Mouse (Mus musculus): ENCODE data around the gene Mef2c. TPM values are rescaled to one million over a fixed set of nuclear protein-coding genes. Genes with fewer than 3 reads are reported as not detected.

The Mef2c gene
- polyA plus RNA-seq, 1 experiment from 2014 or later = 18.0 TPM

GRCm38 (mm10) chr13:83651941-83652548 lies 148.2 kb downstream of the Mef2c start:
- H3K9ac ChIP-seq (ENCODE audit: low read length) = no peak overlapping the region
- H3K4me3 ChIP-seq (ENCODE audit: low read depth, low read length) = no peak overlapping the region
- H3K4me2 ChIP-seq (ENCODE audit: low read depth, low read length, severe bottlenecking) = no peak overlapping the region
- H3K9me3 ChIP-seq (ENCODE audit: control insufficient read depth, low read length) = no peaks in the 10 kb centered on the region
- 86% methylated on average over 7 of the region's 7 CpGs for WGBS
- DNase-seq (ENCODE audit: low spot score) (no peak), ATAC-seq (replicated peaks; ENCODE audit: low FRiP score) (no peak)
- H3K4me1 ChIP-seq (replicated peaks; ENCODE audit: control insufficient read depth, insufficient read depth, low read length) = no peaks in the 10 kb centered on the region
- no peaks in the 10 kb centered on the region for H3K36me3 ChIP-seq (ENCODE audit: control insufficient read depth, insufficient read depth, low read length)
- H3K27me3 ChIP-seq (ENCODE audit: control insufficient read depth, insufficient read depth, low read length) = no peaks in the 10 kb centered on the region
- H3K27ac ChIP-seq (ENCODE audit: low read depth, low read length) = no peak overlapping the region

DNA sequence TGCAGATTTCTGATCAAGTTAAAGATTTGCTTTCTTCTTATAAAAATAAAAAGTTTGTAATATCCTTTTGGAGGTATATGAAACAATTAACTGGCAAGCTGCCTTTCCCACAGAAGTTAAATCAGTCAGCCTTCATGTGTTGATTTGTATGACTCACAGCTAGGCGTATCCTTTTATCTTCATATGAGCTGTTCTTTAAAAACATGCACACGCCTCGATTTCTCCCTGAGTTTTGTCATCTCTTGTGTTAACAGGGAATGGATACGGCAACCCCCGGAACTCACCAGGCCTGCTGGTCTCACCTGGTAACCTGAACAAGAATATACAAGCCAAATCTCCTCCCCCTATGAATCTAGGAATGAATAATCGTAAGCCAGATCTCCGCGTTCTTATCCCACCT lies 148.7 kb downstream of the Mef2c start:
- Histone ChIP-seq H3K9ac (ENCODE audit: low read length) (no peak overlapping the region), H3K4me3 (ENCODE audit: low read depth, low read length) (no peak overlapping the region), H3K27ac (ENCODE audit: low read depth, low read length) (no peak overlapping the region), H3K36me3 (ENCODE audit: control insufficient read depth, insufficient read depth, low read length) (no peaks in the 10 kb centered on the region), H3K4me1 (replicated peaks; ENCODE audit: control insufficient read depth, insufficient read depth, low read length) (no peaks in the 10 kb centered on the region), H3K4me2 (ENCODE audit: low read depth, low read length, severe bottlenecking) (no peak overlapping the region), H3K9me3 (ENCODE audit: control insufficient read depth, low read length) (no peaks in the 10 kb centered on the region), H3K27me3 (ENCODE audit: control insufficient read depth, insufficient read depth, low read length) (no peaks in the 10 kb centered on the region)
- ATAC-seq (replicated peaks; ENCODE audit: low FRiP score) = no peak
- DNase-seq (ENCODE audit: low spot score) = no peak
- 93% methylated on average over 8 of the region's 8 CpGs for WGBS

- Histone ChIP-seq H3K9ac (ENCODE audit: low read length) (no peak overlapping the region), H3K27ac (ENCODE audit: low read depth, low read length) (no peak overlapping the region), H3K27me3 (ENCODE audit: control insufficient read depth, insufficient read depth, low read length) (no peaks in the 10 kb centered on the region), H3K9me3 (ENCODE audit: control insufficient read depth, low read length) (no peaks in the 10 kb centered on the region), H3K4me1 (replicated peaks; ENCODE audit: control insufficient read depth, insufficient read depth, low read length) (no peaks in the 10 kb centered on the region), H3K4me3 (ENCODE audit: low read depth, low read length) (no peak overlapping the region), H3K4me2 (ENCODE audit: low read depth, low read length, severe bottlenecking) (no peak overlapping the region), H3K36me3 (ENCODE audit: control insufficient read depth, insufficient read depth, low read length) (no peaks in the 10 kb centered on the region)
- 29% methylated on average over 8 of the region's 8 CpGs for WGBS
- ATAC-seq (replicated peaks; ENCODE audit: low FRiP score) (peak; percentile 90), DNase-seq (ENCODE audit: low spot score) (peak; percentile 90)
These were observed 151.3 kb downstream of the Mef2c start for GRCm38 (mm10) chr13:83654889-83655769.

GRCm38 (mm10) chr13:83656094-83656493 lies 152.3 kb downstream of the Mef2c start:
- Histone ChIP-seq H3K27ac (ENCODE audit: low read depth, low read length) (no peak overlapping the region), H3K9ac (ENCODE audit: low read length) (no peak overlapping the region), H3K36me3 (ENCODE audit: control insufficient read depth, insufficient read depth, low read length) (no peaks in the 10 kb centered on the region), H3K27me3 (ENCODE audit: control insufficient read depth, insufficient read depth, low read length) (no peaks in the 10 kb centered on the region), H3K4me1 (replicated peaks; ENCODE audit: control insufficient read depth, insufficient read depth, low read length) (peaks cover 3% of the 10 kb centered on the region; the same call in 1 of the 2 replicates), H3K9me3 (ENCODE audit: control insufficient read depth, low read length) (no peaks in the 10 kb centered on the region), H3K4me2 (ENCODE audit: low read depth, low read length, severe bottlenecking) (no peak overlapping the region), H3K4me3 (ENCODE audit: low read depth, low read length) (no peak overlapping the region)
- DNase-seq (ENCODE audit: low spot score) = no peak
- WGBS = 82% methylated on average over 7 of the region's 7 CpGs
- 0 out of 2 replicates have a peak, but pooled peaks have one; percentile 18 for ATAC-seq (replicated peaks; ENCODE audit: low FRiP score)

DNA sequence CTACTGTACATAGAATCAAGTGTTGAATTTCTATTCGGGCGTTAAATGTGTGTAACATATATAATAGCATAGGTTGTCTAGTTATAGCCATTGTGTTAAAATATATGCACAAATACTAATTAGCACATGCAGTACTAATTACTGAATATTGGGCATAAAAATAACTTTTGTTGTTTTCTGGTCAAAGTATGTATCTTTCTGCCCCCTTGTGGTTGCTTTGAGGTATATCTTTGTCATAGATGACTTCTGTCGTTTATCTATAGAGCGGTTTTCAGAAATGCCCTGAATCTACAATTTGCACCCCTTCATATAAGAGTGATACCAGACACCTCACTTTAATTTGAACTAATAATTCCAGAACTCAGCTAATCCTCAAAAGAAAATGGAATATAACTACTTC lies 152.9 kb downstream of the Mef2c start:
- Histone ChIP-seq H3K9ac (ENCODE audit: low read length) (no peak overlapping the region), H3K9me3 (ENCODE audit: control insufficient read depth, low read length) (no peaks in the 10 kb centered on the region), H3K27ac (ENCODE audit: low read depth, low read length) (no peak overlapping the region), H3K4me1 (replicated peaks; ENCODE audit: control insufficient read depth, insufficient read depth, low read length) (peaks cover 5% of the 10 kb centered on the region; the same call in 1 of the 2 replicates), H3K4me2 (ENCODE audit: low read depth, low read length, severe bottlenecking) (no peak overlapping the region), H3K27me3 (ENCODE audit: control insufficient read depth, insufficient read depth, low read length) (no peaks in the 10 kb centered on the region), H3K36me3 (ENCODE audit: control insufficient read depth, insufficient read depth, low read length) (no peaks in the 10 kb centered on the region), H3K4me3 (ENCODE audit: low read depth, low read length) (no peak overlapping the region)
- 71% methylated on average over 4 of the region's 4 CpGs for WGBS
- DNase-seq (ENCODE audit: low spot score) = no peak
- no peak for ATAC-seq (replicated peaks; ENCODE audit: low FRiP score)

GRCm38 (mm10) chr13:83660722-83661121 lies 156.9 kb downstream of the Mef2c start:
- Histone ChIP-seq H3K27ac (ENCODE audit: low read depth, low read length) (no peak overlapping the region), H3K4me3 (ENCODE audit: low read depth, low read length) (no peak overlapping the region), H3K4me2 (ENCODE audit: low read depth, low read length, severe bottlenecking) (peak overlapping the region; percentile 11; the same call in 1 of the 2 replicates), H3K9ac (ENCODE audit: low read length) (no peak overlapping the region), H3K36me3 (ENCODE audit: control insufficient read depth, insufficient read depth, low read length) (no peaks in the 10 kb centered on the region), H3K27me3 (ENCODE audit: control insufficient read depth, insufficient read depth, low read length) (no peaks in the 10 kb centered on the region), H3K9me3 (ENCODE audit: control insufficient read depth, low read length) (no peaks in the 10 kb centered on the region), H3K4me1 (replicated peaks; ENCODE audit: control insufficient read depth, insufficient read depth, low read length) (peaks cover 5% of the 10 kb centered on the region; the same call in 1 of the 2 replicates)
- WGBS = 46% methylated on average over 8 of the region's 8 CpGs
- ATAC-seq (replicated peaks; ENCODE audit: low FRiP score) = peak; percentile 53
- DNase-seq (ENCODE audit: low spot score) = no peak

DNA sequence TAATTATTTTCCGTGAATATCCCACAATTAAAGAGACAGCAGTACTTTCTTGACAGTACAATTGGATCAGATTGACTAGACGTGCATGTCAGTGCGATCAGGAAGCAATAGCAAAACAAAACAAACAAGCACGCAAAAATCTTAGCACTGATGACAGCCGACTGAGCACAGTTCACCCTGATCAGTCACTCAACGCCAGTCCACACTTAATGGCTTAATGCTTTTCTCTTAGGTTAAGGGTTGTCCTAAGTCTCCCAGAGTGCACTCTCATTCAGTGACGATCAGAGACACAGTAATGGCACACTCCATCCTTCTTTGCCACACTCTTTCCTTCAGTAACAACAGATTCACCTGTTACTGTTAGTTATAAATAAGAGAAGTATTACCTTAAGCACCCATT lies 157.3 kb downstream of the Mef2c start:
- H3K4me3 ChIP-seq (ENCODE audit: low read depth, low read length) = no peak overlapping the region
- no peaks in the 10 kb centered on the region for H3K9me3 ChIP-seq (ENCODE audit: control insufficient read depth, low read length)
- H3K27ac ChIP-seq (ENCODE audit: low read depth, low read length) = no peak overlapping the region
- no peaks in the 10 kb centered on the region for H3K36me3 ChIP-seq (ENCODE audit: control insufficient read depth, insufficient read depth, low read length)
- H3K4me2 ChIP-seq (ENCODE audit: low read depth, low read length, severe bottlenecking) = peak overlapping the region; percentile 11; the same call in 1 of the 2 replicates
- ATAC-seq (replicated peaks; ENCODE audit: low FRiP score) (peak; percentile 26; the same call in 1 of the 2 replicates), DNase-seq (ENCODE audit: low spot score) (no peak)
- H3K27me3 ChIP-seq (ENCODE audit: control insufficient read depth, insufficient read depth, low read length) = no peaks in the 10 kb centered on the region
- H3K4me1 ChIP-seq (replicated peaks; ENCODE audit: control insufficient read depth, insufficient read depth, low read length) = peaks cover 5% of the 10 kb centered on the region; the same call in 1 of the 2 replicates
- 58% methylated on average over 7 of the region's 7 CpGs for WGBS
- no peak overlapping the region for H3K9ac ChIP-seq (ENCODE audit: low read length)

DNA sequence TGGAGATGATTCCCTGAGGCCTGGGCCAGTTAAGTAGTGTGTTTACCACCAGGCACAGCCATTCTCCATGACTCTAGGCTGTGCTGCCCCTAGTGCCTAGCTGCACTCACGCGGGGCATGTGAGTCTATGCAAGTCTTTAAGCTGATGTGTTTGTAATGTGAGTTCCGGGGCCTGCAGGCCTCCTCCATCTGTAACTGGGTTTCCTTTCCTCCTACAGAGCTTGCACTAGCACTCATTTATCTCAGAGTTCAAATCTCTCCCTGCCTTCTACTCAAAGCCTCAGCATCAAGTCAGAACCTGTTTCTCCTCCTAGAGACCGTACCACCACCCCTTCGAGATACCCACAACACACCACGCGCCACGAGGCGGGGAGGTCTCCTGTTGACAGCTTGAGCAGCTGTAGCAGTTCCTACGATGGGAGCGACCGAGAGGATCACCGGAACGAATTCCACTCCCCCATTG lies 158.3 kb downstream of the Mef2c start:
- no peak overlapping the region for H3K27ac ChIP-seq (ENCODE audit: low read depth, low read length)
- peak; percentile 45; the same call in 1 of the 2 replicates for ATAC-seq (replicated peaks; ENCODE audit: low FRiP score)
- no peaks in the 10 kb centered on the region for H3K36me3 ChIP-seq (ENCODE audit: control insufficient read depth, insufficient read depth, low read length)
- no peaks in the 10 kb centered on the region for H3K9me3 ChIP-seq (ENCODE audit: control insufficient read depth, low read length)
- H3K9ac ChIP-seq (ENCODE audit: low read length) = no peak overlapping the region
- no peak overlapping the region for H3K4me2 ChIP-seq (ENCODE audit: low read depth, low read length, severe bottlenecking)
- peak; percentile 55 for DNase-seq (ENCODE audit: low spot score)
- 53% methylated on average over 14 of the region's 14 CpGs for WGBS
- H3K4me1 ChIP-seq (replicated peaks; ENCODE audit: control insufficient read depth, insufficient read depth, low read length) = peaks cover 5% of the 10 kb centered on the region; the same call in 1 of the 2 replicates
- H3K4me3 ChIP-seq (ENCODE audit: low read depth, low read length) = no peak overlapping the region
- H3K27me3 ChIP-seq (ENCODE audit: control insufficient read depth, insufficient read depth, low read length) = no peaks in the 10 kb centered on the region

Data from forebrain, embryonic 11.5 days (tissue).